Mouse (Mus musculus) liver, embryonic 13.5 days (tissue): Measurements from ENCODE around the gene Rufy1. TPM values are rescaled to one million over a fixed set of nuclear protein-coding genes. Genes with fewer than 3 reads are reported as not detected.
A peak's percentile ranks its signal among the peaks of the same experiment; 100 is the strongest.
"Not testable (repeated sequence)": the region's sequence is repeated elsewhere in the genome, so short reads cannot be mapped to it uniquely, and the experiment has no call there.

ENCODE experiments used
- ATAC-seq: fragments of 200-750 bp; cut with Nextera tagmentation; 2 replicates; pipeline ENCODE4 v1.8.0; 2017; ENCODE audit warnings: low read depth, mild to moderate bottlenecking, moderate number of reproducible peaks, moderate library complexity
- DNase-seq: peaks from one replicate; pipeline ENCODE4 v3.0.0; 2022
- H3K27ac ChIP-seq: fragments of 300-500 bp; sonication (generic); 2 replicates; pipeline ENCODE4 v1.5.1; 2015; ENCODE audit warnings: moderate library complexity, mild to moderate bottlenecking, inconsistent platforms
- H3K27me3 ChIP-seq: fragments of 300-500 bp; sonication (generic); 2 replicates; pipeline ENCODE4 v1.6.1; 2015; ENCODE audit warnings: mild to moderate bottlenecking, inconsistent platforms
- H3K36me3 ChIP-seq: fragments of 300-500 bp; sonication (generic); 2 replicates; pipeline ENCODE4 v1.6.1; 2015; ENCODE audit warnings: mild to moderate bottlenecking, inconsistent platforms
- H3K4me1 ChIP-seq: fragments of 300-500 bp; sonication (generic); replicated peaks from 2 replicates; pipeline ENCODE4 v1.6.1; 2015; ENCODE audit warnings: inconsistent platforms
- H3K4me2 ChIP-seq: fragments of 300-500 bp; sonication (generic); 2 replicates; pipeline ENCODE4 v1.6.1; 2015; ENCODE audit warnings: inconsistent platforms, mild to moderate bottlenecking, moderate library complexity
- H3K4me3 ChIP-seq: fragments of 300-500 bp; sonication (generic); replicated peaks from 2 replicates; pipeline ENCODE4 v1.5.1; 2015; ENCODE audit warnings: mild to moderate bottlenecking, inconsistent platforms
- H3K9ac ChIP-seq: fragments of 300-500 bp; sonication (generic); 2 replicates; pipeline ENCODE4 v1.6.1; 2015; ENCODE audit warnings: mild to moderate bottlenecking, inconsistent platforms
- H3K9me3 ChIP-seq: fragments of 300-500 bp; sonication (generic); replicated peaks from 2 replicates; pipeline ENCODE4 v1.6.1; 2016; ENCODE audit warnings: inconsistent platforms
- WGBS: fragments of 180-500 bp; shearing (Covaris S2); methylation state at CpG from one replicate; pipeline ENCODE4 v1.1.7; 2015; ENCODE audit not compliant: insufficient replicate concordance; 5-methylcytosine and 5-hydroxymethylcytosine counted together
- polyA plus RNA-seq: library from polyadenylated mRNA; unstranded; fragments of >200 nt; fragmentation: Nextera tagmentation; extraction: Ambion mirVana; gene quantifications from 2 replicates; pipeline ENCODE4 v1.2.1, GENCODE M21; 2015

The Rufy1 gene
- polyA plus RNA-seq, 1 experiment from 2014 or later: 8.2 TPM

DNA sequence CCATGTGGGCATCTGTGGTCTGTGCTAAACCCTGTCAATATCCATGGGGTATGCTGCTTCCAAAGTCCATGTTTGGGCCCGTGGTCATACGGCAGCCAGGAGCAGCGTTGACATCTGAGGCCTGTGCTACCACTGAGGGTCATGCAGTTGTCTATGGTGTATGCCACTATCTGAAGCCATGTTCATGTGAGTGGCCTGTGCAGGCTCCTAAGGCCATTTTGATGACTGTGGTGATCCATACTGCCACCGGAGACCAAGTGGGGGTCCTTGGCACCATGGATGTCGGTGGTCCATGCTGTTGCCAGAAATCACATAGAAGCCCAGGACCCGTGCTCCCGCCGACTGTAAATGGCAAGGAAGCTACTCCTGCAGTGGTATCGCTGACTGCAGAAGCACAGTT is 63.4 kb downstream of the Rufy1 start:
- Histone ChIP-seq H3K9me3 (no peaks in the 10 kb centered on the region), H3K9ac (no peak overlapping the region), H3K27ac (no peak overlapping the region), H3K27me3 (no peaks in the 10 kb centered on the region), H3K4me2 (no peak overlapping the region), H3K4me3 (no peak overlapping the region), H3K4me1 (peaks cover 26% of the 10 kb centered on the region), H3K36me3 (no peaks in the 10 kb centered on the region)
- 0 out of 2 replicates have a peak, but pooled peaks have one; percentile 14 for ATAC-seq
- 76% methylated on average over 9 of the region's 9 CpGs for WGBS
- no peak for DNase-seq

DNA sequence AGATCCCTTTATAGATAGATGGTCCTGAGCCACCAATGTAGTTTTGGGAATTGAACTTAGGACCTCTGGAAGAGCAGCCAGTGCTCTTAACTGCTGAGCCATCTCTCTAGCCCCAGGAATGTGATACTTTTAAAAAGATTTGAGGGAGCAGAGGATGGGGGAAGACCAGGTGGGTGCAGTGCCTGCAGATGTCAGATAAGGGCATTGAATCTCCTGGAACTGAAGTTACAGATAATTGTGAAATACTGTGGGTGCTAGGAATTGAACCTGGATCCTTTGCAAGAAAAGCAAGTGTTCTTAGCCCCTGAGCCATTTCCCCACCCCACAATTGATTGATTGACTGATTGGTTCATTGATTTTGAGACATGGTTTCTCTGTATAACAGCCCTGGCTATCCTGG is 65.6 kb downstream of the Rufy1 start:
- no peaks in the 10 kb centered on the region for H3K9me3 ChIP-seq
- no peak overlapping the region for H3K4me2 ChIP-seq
- H3K4me1 ChIP-seq: peaks cover 12% of the 10 kb centered on the region; the same call in 1 of the 2 replicates
- H3K27ac ChIP-seq: no peak overlapping the region
- no peak overlapping the region for H3K4me3 ChIP-seq
- H3K9ac ChIP-seq: no peak overlapping the region
- DNase-seq (no peak), ATAC-seq (no peak)
- H3K27me3 ChIP-seq: peaks cover 9% of the 10 kb centered on the region
- no peaks in the 10 kb centered on the region for H3K36me3 ChIP-seq

DNA sequence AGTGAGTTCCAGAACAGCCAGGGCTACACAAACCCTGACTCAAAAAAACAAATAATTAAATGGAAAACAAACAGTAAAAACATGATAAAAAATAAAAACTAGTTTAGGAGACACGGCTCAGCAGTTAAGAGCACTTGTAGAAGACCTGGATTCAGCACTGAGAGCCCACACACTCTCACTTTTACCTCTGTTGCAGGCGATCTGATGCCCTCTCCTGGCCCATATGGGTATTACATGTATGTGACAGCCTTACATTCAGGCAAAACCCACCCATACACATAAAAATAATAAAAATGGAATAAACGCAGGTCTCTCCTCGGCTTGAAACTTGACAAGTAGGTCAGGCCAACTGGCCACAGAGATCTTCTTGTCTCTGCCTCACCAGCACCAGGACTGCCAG is 66.4 kb downstream of the Rufy1 start:
- Histone ChIP-seq H3K4me1 (peaks cover 16% of the 10 kb centered on the region), H3K36me3 (no peaks in the 10 kb centered on the region), H3K4me3 (no peak overlapping the region), H3K4me2 (no peak overlapping the region), H3K27ac (no peak overlapping the region), H3K27me3 (peaks cover 17% of the 10 kb centered on the region), H3K9ac (no peak overlapping the region), H3K9me3 (no peaks in the 10 kb centered on the region)
- no peak for ATAC-seq
- DNase-seq: peak; percentile 61
- 5% methylated on average over 4 of the region's 4 CpGs for WGBS

DNA sequence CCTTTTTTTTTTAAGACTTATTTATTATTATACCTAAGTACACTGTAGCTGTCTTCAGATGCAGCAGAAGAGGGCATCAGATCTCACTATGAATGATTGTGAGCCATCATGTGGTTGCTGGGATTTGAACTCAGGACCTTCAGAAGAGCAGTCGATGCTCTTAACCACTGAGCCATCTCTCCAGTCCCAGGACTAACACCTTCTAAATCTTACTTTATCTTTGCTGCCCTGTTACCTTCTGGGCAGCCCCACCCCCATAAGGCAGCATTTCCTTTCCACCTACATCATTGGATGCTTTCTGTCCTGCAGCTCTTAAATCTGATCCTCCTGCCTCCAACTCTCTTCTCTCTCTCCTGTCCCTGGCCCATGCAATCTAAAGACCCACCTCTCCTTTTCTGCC is 69.6 kb downstream of the Rufy1 start:
- 40% methylated on average over 1 of the region's 1 CpGs for WGBS
- ATAC-seq, H3K9ac ChIP-seq, H3K27ac ChIP-seq, DNase-seq, H3K36me3 ChIP-seq, H3K4me3 ChIP-seq, H3K4me2 ChIP-seq, H3K9me3 ChIP-seq: not testable (repeated sequence)
- peaks cover 26% of the 10 kb centered on the region for H3K4me1 ChIP-seq
- peaks cover 40% of the 10 kb centered on the region for H3K27me3 ChIP-seq

DNA sequence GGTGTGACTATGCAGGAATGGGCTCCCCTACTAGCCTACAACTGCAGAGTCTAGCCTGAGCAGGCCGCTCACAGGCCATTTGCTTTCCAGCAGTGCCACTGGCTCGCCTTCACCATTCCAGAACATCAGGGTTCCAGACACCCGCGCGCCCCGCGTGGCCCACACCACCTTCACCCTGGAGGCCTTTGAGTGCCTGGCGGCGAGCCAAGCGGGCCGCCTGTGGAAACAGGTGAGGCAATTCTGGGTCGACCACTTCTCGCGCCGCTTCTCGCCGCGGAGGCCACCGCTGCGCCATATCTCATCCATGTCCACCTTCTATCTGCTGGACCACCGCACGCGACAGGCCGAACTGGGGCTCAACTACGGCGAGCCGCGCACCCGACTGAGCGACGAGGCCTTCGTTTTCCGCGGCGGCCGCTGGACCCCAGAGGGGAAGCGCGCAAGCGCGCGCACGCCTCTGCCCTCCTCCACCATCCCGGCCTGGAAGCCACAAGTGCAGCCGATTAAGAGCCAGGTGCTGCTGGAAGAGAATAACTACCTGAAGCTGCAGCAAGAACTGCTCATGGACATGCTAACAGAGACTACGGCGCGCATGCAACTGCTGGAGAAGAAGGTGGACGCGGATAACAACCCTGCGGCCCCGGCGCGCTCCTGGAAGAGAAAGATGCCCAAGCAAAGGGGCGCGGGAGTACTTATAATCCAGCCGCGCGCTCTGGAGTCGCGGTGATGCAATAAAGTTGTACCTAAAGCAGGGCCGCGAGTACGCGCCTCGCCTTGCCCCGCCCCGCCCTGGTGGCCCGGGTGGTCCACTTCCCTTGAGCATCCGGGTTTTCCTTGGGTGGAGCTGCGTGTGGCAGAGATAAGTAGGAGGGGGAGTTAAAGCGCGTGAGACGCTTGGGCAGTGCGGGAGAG is 71.7 kb downstream of the Rufy1 start:
- peak overlapping the region; percentile 62 for H3K4me3 ChIP-seq
- no peaks in the 10 kb centered on the region for H3K9me3 ChIP-seq
- H3K27me3 ChIP-seq: peaks cover 40% of the 10 kb centered on the region
- no peak overlapping the region for H3K27ac ChIP-seq
- H3K9ac ChIP-seq: peak overlapping the region; percentile 63
- peaks cover 24% of the 10 kb centered on the region for H3K4me1 ChIP-seq
- no peaks in the 10 kb centered on the region for H3K36me3 ChIP-seq
- H3K4me2 ChIP-seq: peak overlapping the region; percentile 83
- peak; percentile 48 for DNase-seq
- WGBS: 4% methylated on average over 74 of the region's 74 CpGs
- peak; percentile 47 for ATAC-seq

DNA sequence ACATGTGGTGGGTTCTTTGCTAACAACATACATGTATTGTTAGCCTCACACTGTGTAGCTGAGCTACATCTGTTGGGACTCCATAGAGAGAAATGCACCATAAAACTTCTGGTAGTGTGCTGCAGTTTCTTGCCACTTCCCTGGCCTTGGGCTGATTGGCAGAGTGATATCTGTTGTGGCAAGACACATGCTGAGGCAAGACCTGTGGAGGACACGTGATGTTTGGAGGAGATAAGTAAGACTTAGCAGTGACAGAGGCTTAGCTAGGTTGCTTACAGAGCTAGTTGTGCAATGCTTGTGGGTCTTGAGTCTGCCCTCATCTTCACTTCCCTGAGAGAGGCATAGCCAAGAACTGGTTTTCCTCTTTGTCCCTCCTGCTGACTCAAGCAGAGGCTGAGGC is 75.5 kb downstream of the Rufy1 start:
- H3K4me1 ChIP-seq: peaks cover 24% of the 10 kb centered on the region
- no peak overlapping the region for H3K4me3 ChIP-seq
- ATAC-seq (peak; percentile 53; the same call in 1 of the 2 replicates), DNase-seq (no peak)
- peaks cover 31% of the 10 kb centered on the region for H3K27me3 ChIP-seq
- H3K36me3 ChIP-seq: no peaks in the 10 kb centered on the region
- H3K9me3 ChIP-seq: no peaks in the 10 kb centered on the region
- no peak overlapping the region for H3K4me2 ChIP-seq
- H3K27ac ChIP-seq: peak overlapping the region; percentile 31
- H3K9ac ChIP-seq: no peak overlapping the region
- WGBS: 11% methylated on average over 1 of the region's 1 CpGs

DNA sequence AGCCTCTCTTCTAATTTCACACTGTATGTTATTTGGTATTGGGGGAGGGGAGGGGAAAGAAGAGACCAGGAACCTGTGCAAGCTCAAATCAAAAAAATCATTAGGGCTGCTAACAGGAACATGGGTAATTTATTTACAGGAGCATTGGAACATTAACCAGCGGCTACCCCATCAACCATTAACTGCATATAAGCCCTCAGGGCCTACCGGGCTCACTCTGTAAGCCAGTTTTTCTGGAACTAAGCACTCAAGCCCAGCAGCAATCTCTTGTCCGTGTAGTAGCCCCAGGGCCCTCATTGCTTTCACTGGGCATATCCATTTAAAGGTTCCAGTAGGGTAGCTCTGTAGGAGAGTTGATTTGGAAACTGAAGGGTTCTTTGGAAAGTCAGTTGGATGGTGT is 76.1 kb downstream of the Rufy1 start:
- Histone ChIP-seq H3K9ac (no peak overlapping the region), H3K4me1 (peaks cover 21% of the 10 kb centered on the region), H3K27ac (peak overlapping the region; percentile 31; the same call in 1 of the 2 replicates), H3K27me3 (peaks cover 26% of the 10 kb centered on the region), H3K4me2 (no peak overlapping the region), H3K36me3 (no peaks in the 10 kb centered on the region), H3K9me3 (no peaks in the 10 kb centered on the region), H3K4me3 (no peak overlapping the region)
- WGBS: 55% methylated on average over 3 of the region's 3 CpGs
- DNase-seq (no peak), ATAC-seq (no peak)

DNA sequence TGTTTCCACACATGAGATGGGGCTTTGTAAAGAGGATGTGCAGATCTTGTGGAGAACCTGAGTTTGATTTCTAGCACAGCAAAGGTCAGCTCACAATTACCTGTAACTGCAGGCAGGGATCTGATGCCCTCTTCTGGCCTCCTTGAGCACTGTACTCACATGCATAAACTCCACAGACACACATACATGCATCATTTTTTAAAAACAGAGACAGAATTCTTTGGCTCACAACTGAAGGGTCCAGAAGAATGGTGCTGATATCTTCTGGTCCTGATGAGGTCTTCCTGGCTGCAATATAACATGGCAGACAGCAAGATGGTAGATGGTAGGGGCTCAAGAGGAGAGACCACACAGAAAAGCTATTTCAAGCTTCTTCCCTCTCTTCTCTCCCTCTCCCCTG is 76.8 kb downstream of the Rufy1 start, which contains the start of gene Cby3:
TSS of gene Cby3 (plus strand) at position 301 of the 400 bp plus-strand sequence.
- Histone ChIP-seq H3K4me2 (no peak within 1 kb of the TSS), H3K9ac (no peak within 1 kb of the TSS), H3K27me3 (peaks cover 19% of the 10 kb centered on the region), H3K9me3 (no peaks in the 10 kb centered on the region), H3K27ac (peak within 1 kb of the TSS; percentile 31; the same call in 1 of the 2 replicates), H3K36me3 (no peaks in the 10 kb centered on the region), H3K4me1 (peaks cover 14% of the 10 kb centered on the region), H3K4me3 (no peak within 1 kb of the TSS)
- DNase-seq: no peak
- no peak for ATAC-seq

DNA sequence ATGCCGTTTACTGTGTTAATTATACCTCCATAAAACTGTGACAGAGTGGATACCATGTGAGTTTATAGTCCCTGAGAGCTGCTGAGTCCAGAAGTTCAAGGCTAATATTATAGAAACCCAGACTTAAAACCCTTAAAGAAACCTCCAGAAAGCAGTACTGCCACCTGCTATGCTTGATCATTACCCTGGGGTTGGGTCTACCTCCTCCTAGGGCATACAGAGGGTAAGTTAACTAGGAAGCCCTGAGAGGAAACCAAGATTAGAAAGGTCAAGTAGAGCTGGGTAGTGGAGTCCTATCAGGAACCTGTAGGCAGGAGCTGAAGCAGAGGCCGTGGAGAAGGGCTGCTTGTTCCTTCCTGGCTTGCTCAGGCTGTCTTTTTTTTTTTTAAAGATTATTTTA is 78.7 kb downstream of the Rufy1 start:
- Histone ChIP-seq H3K27ac (no peak overlapping the region), H3K9me3 (no peaks in the 10 kb centered on the region), H3K4me2 (no peak overlapping the region), H3K9ac (no peak overlapping the region), H3K4me3 (no peak overlapping the region), H3K4me1 (peaks cover 8% of the 10 kb centered on the region), H3K36me3 (no peaks in the 10 kb centered on the region), H3K27me3 (no peaks in the 10 kb centered on the region)
- DNase-seq (no peak), ATAC-seq (no peak)
- 65% methylated on average over 2 of the region's 2 CpGs for WGBS

DNA sequence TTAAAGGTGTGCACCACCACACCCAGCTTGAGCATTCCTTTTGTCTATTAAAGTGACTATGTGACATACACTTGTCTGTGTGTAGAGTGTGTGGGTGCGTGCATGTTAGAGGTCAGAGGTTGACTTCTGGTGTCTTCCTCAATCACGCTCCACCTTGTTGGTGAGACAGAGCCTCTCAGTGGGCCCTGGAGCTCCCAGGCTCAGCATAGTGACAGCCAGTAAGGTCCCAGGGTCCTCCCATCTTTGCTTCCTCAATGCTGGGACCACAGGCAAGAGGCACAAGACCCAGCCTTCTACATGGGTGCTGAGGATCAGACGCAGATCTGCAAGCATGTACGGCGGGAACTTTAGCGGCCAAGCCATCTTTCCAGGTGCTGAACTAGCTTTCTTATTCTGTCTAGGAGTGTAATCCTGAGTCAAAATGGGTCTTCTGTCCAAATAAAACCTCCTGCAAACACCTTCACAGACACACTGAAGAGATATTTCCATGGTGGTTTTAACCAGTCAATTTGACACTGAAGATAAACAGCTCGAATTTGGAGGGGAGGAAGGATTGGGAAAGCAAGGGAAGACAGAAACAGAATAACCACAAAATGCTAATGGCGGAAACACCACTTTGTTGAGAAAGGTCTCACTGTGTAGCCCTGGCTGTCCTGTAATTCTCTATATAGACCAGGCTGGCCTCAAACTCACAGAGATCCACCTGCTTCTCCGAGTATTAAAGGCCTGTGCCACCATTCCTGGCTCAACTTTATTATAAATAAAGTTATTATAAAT is 84.5 kb downstream of the Rufy1 start:
- Histone ChIP-seq H3K36me3 (no peaks in the 10 kb centered on the region), H3K9me3 (no peaks in the 10 kb centered on the region), H3K9ac (no peak overlapping the region), H3K27me3 (no peaks in the 10 kb centered on the region), H3K27ac (no peak overlapping the region; the same call in 1 of the 2 replicates), H3K4me2 (no peak overlapping the region), H3K4me3 (no peak overlapping the region), H3K4me1 (no peaks in the 10 kb centered on the region)
- DNase-seq: no peak
- 63% methylated on average over 9 of the region's 9 CpGs for WGBS
- no peak for ATAC-seq

DNA sequence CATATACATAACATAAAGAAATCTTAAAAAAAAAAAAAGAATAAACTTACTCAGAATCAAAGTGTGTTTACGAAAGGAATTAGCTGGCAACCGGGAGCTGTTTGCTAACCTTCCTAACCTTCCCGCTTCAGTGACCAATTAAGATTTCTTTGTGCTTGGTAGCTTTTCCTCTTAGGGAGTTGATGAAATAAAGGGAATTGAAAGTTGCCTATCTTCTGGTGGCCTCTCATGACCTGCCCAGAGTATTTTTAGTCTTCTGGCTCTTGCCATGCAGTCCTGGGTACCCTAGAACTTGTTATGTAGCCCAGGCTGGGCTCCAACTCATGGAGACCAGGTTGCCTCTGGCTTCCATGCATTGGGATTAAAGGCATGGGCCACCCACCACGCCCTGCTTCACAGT is 85.4 kb downstream of the Rufy1 start:
- Histone ChIP-seq H3K4me2 (no peak overlapping the region), H3K9ac (no peak overlapping the region), H3K36me3 (no peaks in the 10 kb centered on the region), H3K27ac (no peak overlapping the region), H3K9me3 (no peaks in the 10 kb centered on the region), H3K4me1 (no peaks in the 10 kb centered on the region), H3K4me3 (no peak overlapping the region), H3K27me3 (no peaks in the 10 kb centered on the region)
- WGBS: 70% methylated on average over 4 of the region's 4 CpGs
- ATAC-seq: no peak
- no peak for DNase-seq
